Mouse (Mus musculus): Measurements from ENCODE around the gene Prdm11. TPM values are rescaled to one million over a fixed set of nuclear protein-coding genes. Genes with fewer than 3 reads are reported as not detected.
A peak's percentile ranks its signal among the peaks of the same experiment; 100 is the strongest.

Gene Prdm11
- polyA plus RNA-seq, 1 experiment from 2014 or later = 4.6 TPM

GRCm38 (mm10) chr2:93051873-93052272 is 5.9 kb upstream of the Prdm11 start:
- Histone ChIP-seq H3K9ac (ENCODE audit: low read depth, low read length) (no peak overlapping the region), H3K4me3 (ENCODE audit: low read depth, low read length) (no peak overlapping the region), H3K4me1 (ENCODE audit: control insufficient read depth, insufficient read depth, low read length) (no peaks in the 10 kb centered on the region), H3K27ac (replicated peaks; ENCODE audit: low read depth, low read length) (no peak overlapping the region), H3K9me3 (ENCODE audit: control insufficient read depth, low read length) (no peaks in the 10 kb centered on the region), H3K4me2 (ENCODE audit: low read depth, low read length) (no peak overlapping the region), H3K27me3 (replicated peaks; ENCODE audit: control insufficient read depth, insufficient read depth, low read length) (no peaks in the 10 kb centered on the region), H3K36me3 (ENCODE audit: control insufficient read depth, insufficient read depth, low read length) (no peaks in the 10 kb centered on the region)
- 22% methylated on average over 1 of the region's 1 CpGs for WGBS
- DNase-seq (ENCODE audit: low spot score) (no peak), ATAC-seq (ENCODE audit: low read depth) (no peak)

DNA sequence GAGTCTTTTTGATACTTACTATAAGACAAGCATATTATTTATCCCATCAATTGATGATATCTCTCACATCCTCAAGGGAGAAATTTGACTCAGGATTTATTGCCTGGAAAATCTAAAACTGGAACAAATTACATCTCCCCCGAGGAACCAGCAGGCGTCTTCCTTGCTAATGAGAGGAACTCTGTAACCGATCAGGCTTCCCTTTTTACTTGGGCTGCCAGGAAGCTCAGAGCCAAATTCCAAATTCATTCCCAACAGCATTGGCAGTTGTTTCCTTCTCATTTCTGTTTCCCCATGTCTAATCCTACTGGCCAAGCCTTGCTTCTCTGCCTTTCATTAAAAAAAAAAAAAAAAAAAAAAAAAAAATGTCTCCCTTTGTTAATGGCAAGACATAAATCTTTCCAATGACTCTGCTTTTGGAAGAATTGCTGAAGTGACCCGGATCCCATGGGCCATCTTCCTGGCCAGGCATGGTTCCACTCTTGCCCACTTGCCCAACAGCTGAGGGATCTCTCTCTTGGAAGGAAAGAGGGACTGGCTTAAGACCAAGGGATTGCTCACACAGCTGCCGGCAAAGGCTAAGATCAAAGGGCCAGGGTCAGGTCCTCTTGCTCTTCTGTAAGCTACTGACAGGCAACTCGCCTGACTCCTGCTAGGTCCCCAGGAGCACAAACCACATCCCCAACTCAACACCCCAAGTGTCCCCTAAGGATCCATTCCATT is 2.8 kb upstream of the Prdm11 start:
- peaks cover 14% of the 10 kb centered on the region for H3K4me1 ChIP-seq (ENCODE audit: control insufficient read depth, insufficient read depth, low read length)
- no peaks in the 10 kb centered on the region for H3K9me3 ChIP-seq (ENCODE audit: control insufficient read depth, low read length)
- H3K27me3 ChIP-seq (replicated peaks; ENCODE audit: control insufficient read depth, insufficient read depth, low read length) = no peaks in the 10 kb centered on the region
- 30% methylated on average over 6 of the region's 6 CpGs for WGBS
- no peak overlapping the region for H3K27ac ChIP-seq (replicated peaks; ENCODE audit: low read depth, low read length)
- no peak overlapping the region for H3K4me3 ChIP-seq (ENCODE audit: low read depth, low read length)
- no peaks in the 10 kb centered on the region for H3K36me3 ChIP-seq (ENCODE audit: control insufficient read depth, insufficient read depth, low read length)
- H3K4me2 ChIP-seq (ENCODE audit: low read depth, low read length) = no peak overlapping the region
- no peak overlapping the region for H3K9ac ChIP-seq (ENCODE audit: low read depth, low read length)
- peak; percentile 54 for DNase-seq (ENCODE audit: low spot score)
- ATAC-seq (ENCODE audit: low read depth) = no peak

DNA sequence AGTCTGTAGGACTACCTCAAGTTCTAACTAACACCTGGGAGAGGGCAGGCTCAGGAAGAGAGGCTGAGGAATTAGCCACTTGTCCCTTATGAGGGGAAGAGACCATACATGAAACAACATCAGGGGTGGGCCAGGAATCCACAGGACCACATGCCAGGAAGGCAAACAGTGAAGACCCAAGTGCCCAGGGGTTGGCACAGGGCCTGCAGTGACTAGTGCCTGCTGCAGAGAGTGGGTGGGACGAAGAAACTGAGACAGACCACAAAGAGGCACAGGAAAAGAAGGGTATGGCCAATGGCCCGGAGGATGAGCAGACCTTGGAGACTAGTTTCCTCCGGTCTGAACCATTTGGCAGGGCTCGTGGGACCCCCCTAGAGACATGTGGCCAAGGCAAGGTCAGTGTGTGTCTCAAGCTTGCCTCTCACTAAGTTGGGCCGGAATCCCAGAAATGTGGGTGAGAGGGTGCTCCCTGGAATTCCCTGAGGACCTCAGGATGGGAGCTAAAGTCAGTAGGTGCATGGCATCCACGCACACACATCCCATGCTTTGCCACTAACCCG is 1.6 kb upstream of the Prdm11 start:
- Histone ChIP-seq H3K36me3 (ENCODE audit: control insufficient read depth, insufficient read depth, low read length) (no peaks in the 10 kb centered on the region), H3K4me3 (ENCODE audit: low read depth, low read length) (no peak overlapping the region), H3K4me2 (ENCODE audit: low read depth, low read length) (no peak overlapping the region), H3K4me1 (ENCODE audit: control insufficient read depth, insufficient read depth, low read length) (peaks cover 14% of the 10 kb centered on the region), H3K27me3 (replicated peaks; ENCODE audit: control insufficient read depth, insufficient read depth, low read length) (no peaks in the 10 kb centered on the region), H3K9me3 (ENCODE audit: control insufficient read depth, low read length) (no peaks in the 10 kb centered on the region), H3K9ac (ENCODE audit: low read depth, low read length) (no peak overlapping the region), H3K27ac (replicated peaks; ENCODE audit: low read depth, low read length) (no peak overlapping the region)
- WGBS = 78% methylated on average over 7 of the region's 7 CpGs
- ATAC-seq (ENCODE audit: low read depth) = no peak
- no peak for DNase-seq (ENCODE audit: low spot score)

GRCm38 (mm10) chr2:93047036-93047435 is 1.1 kb upstream of the Prdm11 start:
- Histone ChIP-seq H3K27ac (replicated peaks; ENCODE audit: low read depth, low read length) (no peak overlapping the region), H3K36me3 (ENCODE audit: control insufficient read depth, insufficient read depth, low read length) (no peaks in the 10 kb centered on the region), H3K9ac (ENCODE audit: low read depth, low read length) (no peak overlapping the region), H3K4me2 (ENCODE audit: low read depth, low read length) (peak overlapping the region; percentile 57), H3K9me3 (ENCODE audit: control insufficient read depth, low read length) (no peaks in the 10 kb centered on the region), H3K4me3 (ENCODE audit: low read depth, low read length) (no peak overlapping the region), H3K4me1 (ENCODE audit: control insufficient read depth, insufficient read depth, low read length) (peaks cover 16% of the 10 kb centered on the region), H3K27me3 (replicated peaks; ENCODE audit: control insufficient read depth, insufficient read depth, low read length) (no peaks in the 10 kb centered on the region)
- no peak for ATAC-seq (ENCODE audit: low read depth)
- no peak for DNase-seq (ENCODE audit: low spot score)
- 76% methylated on average over 6 of the region's 6 CpGs for WGBS

DNA sequence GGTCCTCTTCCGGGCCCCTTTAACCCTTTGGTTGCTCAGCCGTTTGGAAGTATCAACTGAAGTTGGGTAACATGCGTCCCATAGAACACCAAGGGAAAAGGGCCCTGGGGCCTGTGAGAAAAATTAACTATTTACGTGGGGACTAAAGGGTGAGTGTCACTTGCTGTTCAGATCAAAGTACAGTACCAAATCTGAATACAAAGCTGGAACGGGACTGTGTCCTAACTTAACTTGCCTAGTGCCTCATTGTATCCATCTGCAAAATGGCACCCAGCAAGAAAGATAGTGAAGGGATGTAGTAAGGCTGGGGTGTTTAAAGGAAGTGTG is 505 bp upstream of the Prdm11 start:
- H3K27ac ChIP-seq (replicated peaks; ENCODE audit: low read depth, low read length) = peak overlapping the region; percentile 98
- ATAC-seq (ENCODE audit: low read depth) = no peak

DNA sequence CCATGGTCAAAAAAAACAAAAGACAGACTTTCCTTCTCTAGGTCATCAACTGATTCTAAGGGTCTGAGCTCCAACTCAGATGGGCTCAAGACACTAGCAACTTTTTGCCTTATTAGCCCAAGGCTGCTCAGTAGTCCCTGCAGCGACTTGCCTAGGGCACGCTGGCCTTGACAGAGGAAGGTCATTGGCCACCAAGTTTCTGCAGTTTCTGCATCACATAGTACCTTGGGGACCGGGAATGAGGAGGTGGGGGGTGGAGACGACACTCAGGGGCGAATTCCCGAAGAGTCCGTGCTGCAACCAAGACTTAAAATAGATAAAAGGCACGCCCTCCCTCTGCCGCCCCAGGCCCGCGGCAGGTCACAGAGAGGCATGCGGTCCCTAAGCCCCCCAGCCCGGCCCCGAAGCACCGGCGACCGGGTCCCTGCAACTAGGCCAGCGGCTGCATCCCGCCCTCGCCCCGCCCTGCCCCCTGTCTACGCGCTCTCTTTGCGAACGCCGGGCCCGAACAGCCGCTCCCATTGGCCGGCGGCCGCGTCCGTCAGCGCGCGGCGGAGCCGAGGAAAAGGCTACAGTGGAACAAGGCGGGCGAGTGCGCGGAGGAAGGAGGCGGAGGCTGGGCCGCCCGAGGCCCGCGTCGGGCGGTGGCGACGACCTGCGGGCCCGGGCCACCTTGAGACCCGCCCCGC is 694 bp downstream of the Prdm11 start:
- peak overlapping the region; percentile 57 for H3K4me2 ChIP-seq (ENCODE audit: low read depth, low read length)
- ATAC-seq (ENCODE audit: low read depth) = peak; percentile 97
- no peaks in the 10 kb centered on the region for H3K27me3 ChIP-seq (replicated peaks; ENCODE audit: control insufficient read depth, insufficient read depth, low read length)
- H3K9me3 ChIP-seq (ENCODE audit: control insufficient read depth, low read length) = no peaks in the 10 kb centered on the region
- no peaks in the 10 kb centered on the region for H3K36me3 ChIP-seq (ENCODE audit: control insufficient read depth, insufficient read depth, low read length)
- peak overlapping the region; percentile 98 for H3K27ac ChIP-seq (replicated peaks; ENCODE audit: low read depth, low read length)
- H3K4me1 ChIP-seq (ENCODE audit: control insufficient read depth, insufficient read depth, low read length) = peaks cover 30% of the 10 kb centered on the region
- H3K9ac ChIP-seq (ENCODE audit: low read depth, low read length) = peak overlapping the region; percentile 96
- WGBS = 0% methylated on average over 23 of the region's 55 CpGs
- peak; percentile 95 for DNase-seq (ENCODE audit: low spot score)
- peak overlapping the region; percentile 72 for H3K4me3 ChIP-seq (ENCODE audit: low read depth, low read length)

More for the DNA sequence above, 505 bp upstream of the Prdm11 start:
- no peak for DNase-seq (ENCODE audit: low spot score)
- peak overlapping the region; percentile 72 for H3K4me3 ChIP-seq (ENCODE audit: low read depth, low read length)
- WGBS = 15% methylated on average over 5 of the region's 5 CpGs
- no peaks in the 10 kb centered on the region for H3K9me3 ChIP-seq (ENCODE audit: control insufficient read depth, low read length)
- H3K36me3 ChIP-seq (ENCODE audit: control insufficient read depth, insufficient read depth, low read length) = no peaks in the 10 kb centered on the region
- H3K4me1 ChIP-seq (ENCODE audit: control insufficient read depth, insufficient read depth, low read length) = peaks cover 21% of the 10 kb centered on the region
- H3K4me2 ChIP-seq (ENCODE audit: low read depth, low read length) = peak overlapping the region; percentile 57
- peak overlapping the region; percentile 96 for H3K9ac ChIP-seq (ENCODE audit: low read depth, low read length)
- no peaks in the 10 kb centered on the region for H3K27me3 ChIP-seq (replicated peaks; ENCODE audit: control insufficient read depth, insufficient read depth, low read length)

- WGBS = 87% methylated on average over 3 of the region's 3 CpGs
- no peak overlapping the region for H3K4me2 ChIP-seq (ENCODE audit: low read depth, low read length)
- H3K4me3 ChIP-seq (ENCODE audit: low read depth, low read length) = no peak overlapping the region
- no peaks in the 10 kb centered on the region for H3K27me3 ChIP-seq (replicated peaks; ENCODE audit: control insufficient read depth, insufficient read depth, low read length)
- no peak overlapping the region for H3K9ac ChIP-seq (ENCODE audit: low read depth, low read length)
- ATAC-seq (ENCODE audit: low read depth) (no peak), DNase-seq (ENCODE audit: low spot score) (no peak)
- H3K36me3 ChIP-seq (ENCODE audit: control insufficient read depth, insufficient read depth, low read length) = no peaks in the 10 kb centered on the region
- H3K27ac ChIP-seq (replicated peaks; ENCODE audit: low read depth, low read length) = no peak overlapping the region
- H3K9me3 ChIP-seq (ENCODE audit: control insufficient read depth, low read length) = no peaks in the 10 kb centered on the region
- H3K4me1 ChIP-seq (ENCODE audit: control insufficient read depth, insufficient read depth, low read length) = peaks cover 37% of the 10 kb centered on the region
Observed at GRCm38 (mm10) chr2:93043449-93044157, 2.4 kb downstream of the Prdm11 start.

DNA sequence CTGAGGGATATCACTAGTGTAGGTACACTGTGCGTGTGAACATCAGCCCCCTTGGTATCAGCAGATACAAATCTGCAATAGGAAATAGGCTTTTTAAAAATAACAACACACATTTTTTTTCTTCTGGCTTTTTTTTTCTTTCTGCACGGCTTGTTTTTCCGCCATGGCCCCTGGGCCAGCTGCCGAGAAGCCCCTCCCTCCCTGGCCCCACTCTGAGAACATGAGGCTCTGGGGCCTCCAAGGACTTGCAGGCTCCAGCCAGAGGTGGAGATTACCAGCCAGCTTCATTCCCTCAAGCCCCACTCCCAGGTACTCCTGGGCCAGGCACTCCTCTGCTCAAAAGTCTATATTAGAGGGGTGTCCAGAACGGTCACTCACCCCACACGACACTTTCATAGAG is 4.5 kb downstream of the Prdm11 start:
- Histone ChIP-seq H3K36me3 (ENCODE audit: control insufficient read depth, insufficient read depth, low read length) (no peaks in the 10 kb centered on the region), H3K27me3 (replicated peaks; ENCODE audit: control insufficient read depth, insufficient read depth, low read length) (no peaks in the 10 kb centered on the region), H3K9me3 (ENCODE audit: control insufficient read depth, low read length) (no peaks in the 10 kb centered on the region), H3K4me2 (ENCODE audit: low read depth, low read length) (no peak overlapping the region), H3K4me3 (ENCODE audit: low read depth, low read length) (no peak overlapping the region), H3K9ac (ENCODE audit: low read depth, low read length) (peak overlapping the region; percentile 38), H3K27ac (replicated peaks; ENCODE audit: low read depth, low read length) (peak overlapping the region; percentile 35; the same call in 1 of the 2 replicates), H3K4me1 (ENCODE audit: control insufficient read depth, insufficient read depth, low read length) (peaks cover 47% of the 10 kb centered on the region)
- ATAC-seq (ENCODE audit: low read depth) = no peak
- 38% methylated on average over 6 of the region's 6 CpGs for whole genome bisulfite sequencing
- peak; percentile 78 for DNase-seq (ENCODE audit: low spot score)
